Mouse (Mus musculus) frontal cortex, adult 2 months (tissue): Measurements from ENCODE around the gene C9orf72. TPM values are rescaled to one million over a fixed set of nuclear protein-coding genes. Genes with fewer than 3 reads are reported as not detected.
"Not testable (repeated sequence)": the region's sequence is repeated elsewhere in the genome, so short reads cannot be mapped to it uniquely, and the experiment has no call there.

Experiments
- DNase-seq, 2 experiments: peaks; one replicate each; pipeline ENCODE4 v3.0.0; 2022; ENCODE audit warnings: low spot score in 1 of 2; ENCODE audit errors: extremely low spot score in 1 of 2
- polyA plus RNA-seq: library from polyadenylated mRNA; depleted of rRNA; stranded (reverse); fragments of >200 nt; gene quantifications from 2 replicates; pipeline ENCODE4 v1.2.3, GENCODE M21; 2012; rRNA removed

C9orf72 gene
- 21.1 and 22.5 TPM in 2 replicates for polyA plus RNA-seq

DNA sequence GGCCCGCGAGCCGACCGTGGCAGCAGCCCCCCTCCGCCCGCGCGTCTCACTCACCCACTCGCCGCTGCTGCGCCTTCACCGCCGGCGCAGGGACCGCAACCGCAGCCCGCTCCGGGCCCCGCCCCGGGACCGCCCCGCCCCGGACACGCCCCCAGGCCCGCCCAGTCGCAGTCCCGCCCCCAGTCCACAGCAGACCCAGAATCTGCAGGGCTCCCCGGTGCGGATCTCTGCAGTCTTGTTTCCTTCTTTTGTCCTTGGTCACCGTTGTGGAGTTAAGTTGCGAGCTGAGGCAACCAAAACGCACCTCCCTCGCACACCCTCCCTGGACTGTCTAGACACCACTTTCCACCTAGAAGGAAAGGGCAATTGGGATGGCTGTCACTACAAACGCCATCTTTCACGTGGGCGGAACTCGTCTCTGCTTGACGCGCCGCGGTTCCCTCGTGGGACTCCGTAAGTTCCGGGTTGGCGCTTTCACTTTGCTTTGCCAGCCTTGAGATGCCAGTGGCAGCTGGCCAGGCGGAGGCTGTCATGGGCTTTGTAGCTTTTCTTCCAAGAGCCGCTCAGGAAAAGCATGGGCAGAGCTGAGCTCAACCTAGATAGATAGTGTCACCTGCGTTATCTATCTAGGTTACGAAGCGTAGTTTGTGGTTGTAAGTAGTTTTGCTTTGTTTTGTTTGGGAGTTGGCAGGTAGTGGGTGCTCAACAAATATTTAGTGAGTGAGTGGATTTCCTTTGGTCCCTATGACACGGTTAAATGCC, at the start of gene C9orf72:
Gene C9orf72, minus strand, starts transcription at position 442 of the 762 bp plus-strand sequence.
- peak; percentile 94 to 98 for DNase-seq

DNA sequence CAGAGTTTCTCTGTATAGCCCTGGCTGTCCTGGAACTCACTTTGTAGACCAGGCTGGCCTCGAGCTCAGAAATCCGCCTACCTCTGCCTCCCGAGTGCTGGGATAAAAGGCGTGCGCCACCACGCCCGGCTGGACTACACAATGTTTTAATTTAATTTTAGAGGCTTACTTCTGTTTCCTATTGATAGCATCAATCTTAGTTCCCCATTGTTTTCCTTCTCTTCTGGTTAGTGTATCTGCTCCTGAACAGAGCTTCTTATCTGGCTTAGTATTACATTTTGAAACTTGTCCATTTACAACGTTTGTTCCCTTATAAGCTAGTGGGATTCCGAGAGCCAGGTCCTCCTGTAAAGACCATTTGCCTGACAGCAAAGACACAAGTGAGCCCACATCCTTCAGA, 33.0 kb upstream of the C9orf72 start:
- DNase-seq = no peak

DNA sequence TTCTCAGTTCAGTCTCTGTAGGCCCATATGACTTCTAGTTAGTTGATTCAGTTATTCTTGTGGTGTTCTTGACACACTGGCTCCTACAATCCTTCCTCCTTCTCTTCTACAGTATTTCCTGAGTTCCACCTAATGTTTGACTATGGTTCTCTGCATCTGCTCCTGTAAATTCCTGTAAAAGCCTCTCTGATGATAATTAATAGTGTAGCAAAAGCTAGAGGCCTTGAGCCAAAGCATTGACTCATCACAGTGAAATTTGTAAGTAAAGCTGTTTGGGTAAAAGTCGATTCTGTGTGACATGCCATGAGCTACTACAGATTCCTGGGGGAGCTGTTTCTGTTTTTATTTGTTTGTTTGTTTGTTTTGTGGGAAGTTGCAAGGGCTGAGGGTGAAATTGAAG, 18.0 kb upstream of the C9orf72 start:
- DNase-seq = no peak

DNA sequence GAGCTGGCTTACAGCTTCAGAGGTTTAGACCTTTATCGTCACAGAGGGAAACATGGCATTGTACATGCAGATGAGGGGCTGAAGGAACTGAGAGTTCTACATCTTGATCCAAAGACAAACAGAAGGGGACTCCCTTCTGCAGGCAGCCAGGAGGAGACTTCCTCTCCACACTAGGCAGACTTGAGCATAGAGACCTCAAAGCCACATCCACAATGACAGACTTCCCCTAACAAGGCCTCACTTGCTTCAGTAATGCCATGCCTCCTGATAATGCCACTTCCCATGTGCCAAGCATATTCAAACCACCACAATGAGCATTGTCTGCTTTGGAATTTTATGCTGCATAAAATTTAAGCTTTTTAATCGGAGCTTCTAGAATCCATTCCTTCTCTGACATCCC, 15.8 kb upstream of the C9orf72 start:
- no peak for DNase-seq

DNA sequence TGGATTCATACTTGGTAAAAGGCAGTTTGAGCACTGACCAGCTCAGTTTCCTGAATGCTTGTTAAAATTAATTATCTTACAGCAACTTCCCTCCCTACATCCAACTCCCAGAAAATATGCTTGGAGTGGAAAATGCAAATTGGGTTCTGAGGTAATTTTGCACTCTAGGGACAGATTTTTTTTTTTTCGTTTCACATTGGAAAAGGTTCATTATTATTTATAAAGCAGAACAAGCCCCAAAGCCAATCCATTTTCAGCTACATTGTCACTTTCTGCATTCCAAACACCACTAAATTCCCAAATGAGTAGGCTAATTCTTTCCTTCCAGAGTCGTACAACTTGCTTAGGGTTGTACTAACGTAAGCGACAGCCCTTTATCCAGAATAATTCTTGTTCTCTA, 12.7 kb upstream of the C9orf72 start:
- DNase-seq = no peak

DNA sequence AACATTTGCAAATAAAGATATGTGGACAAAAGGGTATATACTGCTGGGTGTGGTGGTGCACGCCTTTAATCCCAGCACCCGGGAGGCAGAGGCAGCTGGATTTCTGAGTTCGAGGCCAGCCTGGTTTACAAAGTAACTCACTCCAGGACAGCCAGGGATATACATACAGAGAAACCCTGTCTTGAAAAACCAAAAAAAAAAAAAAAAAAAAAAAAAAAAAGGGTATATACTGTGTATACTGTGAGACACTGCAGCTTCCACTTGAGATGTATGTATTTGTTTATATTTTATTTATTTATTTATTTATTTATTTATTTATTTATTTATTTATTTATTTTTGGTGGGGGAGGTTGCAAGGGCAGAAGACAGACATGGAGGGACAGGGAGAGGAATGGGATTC, 12.3 kb upstream of the C9orf72 start:
- not testable (repeated sequence) for DNase-seq

DNA sequence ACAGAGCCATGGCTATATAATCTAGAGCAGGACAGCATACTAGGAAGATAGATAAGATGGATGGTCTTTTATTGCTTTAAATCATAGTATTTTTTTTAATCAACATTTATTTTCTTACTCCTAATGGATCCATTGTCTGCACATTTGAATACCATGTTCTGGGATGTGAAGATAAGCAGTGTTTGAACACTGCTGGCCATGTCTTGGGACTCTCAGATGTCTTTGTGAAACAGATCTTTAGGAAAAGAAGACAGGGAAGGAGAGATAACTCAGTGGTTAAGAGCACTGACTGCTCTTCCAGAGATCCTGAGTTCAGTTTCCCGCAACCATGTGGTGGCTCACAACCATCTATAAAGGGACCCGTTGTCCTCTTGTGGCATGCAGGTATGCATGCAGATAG, 10.3 kb upstream of the C9orf72 start:
- DNase-seq = no peak

DNA sequence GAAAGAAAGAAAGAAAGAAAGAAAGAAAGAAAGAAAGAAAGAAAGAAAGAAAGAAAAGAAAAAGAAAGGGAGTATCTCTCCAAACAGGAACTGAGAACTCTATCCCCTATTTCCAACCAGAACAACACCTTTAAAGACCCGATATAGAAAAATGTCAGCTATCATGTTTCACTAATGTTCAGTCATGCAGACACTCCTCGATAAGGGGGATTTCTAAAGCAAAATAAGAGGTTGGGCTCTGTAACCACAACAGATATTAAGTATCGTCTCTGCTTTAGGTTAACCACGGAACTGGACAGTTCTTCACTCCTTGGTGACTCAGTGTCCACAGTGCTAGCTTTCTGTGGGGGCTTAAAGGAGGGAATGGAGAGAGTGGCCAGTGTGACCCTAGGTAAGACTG, 2.3 kb upstream of the C9orf72 start:
- DNase-seq = no peak

DNA sequence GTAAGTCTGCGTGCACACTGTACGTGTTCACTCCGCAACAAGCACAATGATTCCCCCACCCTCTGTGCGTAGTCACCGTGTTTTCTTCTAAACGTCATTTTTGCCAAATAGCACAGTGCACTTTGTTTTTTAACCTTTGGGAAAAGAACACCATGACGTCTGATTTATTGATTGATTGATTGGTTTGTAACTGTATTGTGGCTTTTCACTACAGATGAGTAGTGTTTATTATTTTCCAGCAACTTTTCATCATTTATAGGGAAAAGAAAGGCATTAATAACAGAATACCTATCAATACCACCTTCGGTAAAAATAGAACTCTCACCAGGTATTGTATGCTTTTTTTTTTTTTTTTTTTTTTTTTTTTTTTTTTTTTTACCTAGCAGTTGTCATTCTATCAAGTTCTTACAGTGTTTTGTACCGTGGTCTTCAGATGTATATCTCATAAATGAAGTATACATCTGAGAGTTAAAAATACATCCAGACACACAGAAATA, 569 bp upstream of the C9orf72 start:
- no peak for DNase-seq

DNA sequence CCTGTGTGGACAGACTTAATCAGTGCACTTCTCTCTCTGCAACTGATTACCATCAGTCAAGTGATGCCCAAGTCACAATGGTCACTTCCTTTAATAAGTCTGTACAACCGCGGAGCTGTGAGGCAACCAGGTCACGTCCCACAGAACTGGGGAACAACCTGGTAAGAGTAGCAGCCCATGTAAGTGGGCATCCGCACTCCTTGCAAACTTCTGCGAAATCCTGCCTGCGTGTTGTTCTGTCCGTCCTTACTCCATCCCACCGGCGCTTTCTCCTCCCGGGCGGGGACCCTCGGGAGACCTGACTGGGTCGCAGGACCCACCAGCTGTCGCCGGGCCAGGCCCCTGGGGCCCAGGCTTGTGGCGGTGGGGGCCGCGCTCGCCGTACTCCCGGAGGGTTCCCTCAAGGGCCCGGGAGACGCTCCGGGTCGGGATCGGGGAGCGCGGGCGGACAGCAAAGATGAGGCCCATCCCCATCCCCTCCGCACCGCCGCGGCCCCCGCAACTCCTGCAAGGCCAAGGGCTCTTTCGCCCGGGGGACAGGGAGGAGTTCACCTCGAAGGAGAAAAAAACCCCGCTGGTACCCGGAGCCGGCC, 738 bp downstream of the C9orf72 start:
- DNase-seq = peak; percentile 12 to 16

DNA sequence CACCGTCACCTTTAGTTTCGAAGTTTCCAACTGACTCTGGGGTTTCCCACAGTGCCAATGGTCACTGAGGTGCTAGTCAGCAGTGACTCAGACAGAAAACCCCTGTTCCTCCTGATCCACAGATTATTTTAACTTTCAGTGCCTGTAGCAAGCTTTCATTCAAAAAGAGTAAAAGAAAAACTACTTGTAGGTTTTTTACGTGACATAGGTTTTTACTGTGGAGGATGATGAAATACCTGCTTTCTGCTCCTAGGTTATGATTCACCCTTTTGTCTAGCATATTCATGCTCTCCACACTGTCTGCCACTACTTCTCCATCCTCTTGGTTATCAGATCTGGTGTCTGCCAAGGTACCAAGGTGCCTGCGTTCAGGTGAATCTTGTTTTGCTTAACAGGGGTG, 1.9 kb downstream of the C9orf72 start:
- DNase-seq = no peak

DNA sequence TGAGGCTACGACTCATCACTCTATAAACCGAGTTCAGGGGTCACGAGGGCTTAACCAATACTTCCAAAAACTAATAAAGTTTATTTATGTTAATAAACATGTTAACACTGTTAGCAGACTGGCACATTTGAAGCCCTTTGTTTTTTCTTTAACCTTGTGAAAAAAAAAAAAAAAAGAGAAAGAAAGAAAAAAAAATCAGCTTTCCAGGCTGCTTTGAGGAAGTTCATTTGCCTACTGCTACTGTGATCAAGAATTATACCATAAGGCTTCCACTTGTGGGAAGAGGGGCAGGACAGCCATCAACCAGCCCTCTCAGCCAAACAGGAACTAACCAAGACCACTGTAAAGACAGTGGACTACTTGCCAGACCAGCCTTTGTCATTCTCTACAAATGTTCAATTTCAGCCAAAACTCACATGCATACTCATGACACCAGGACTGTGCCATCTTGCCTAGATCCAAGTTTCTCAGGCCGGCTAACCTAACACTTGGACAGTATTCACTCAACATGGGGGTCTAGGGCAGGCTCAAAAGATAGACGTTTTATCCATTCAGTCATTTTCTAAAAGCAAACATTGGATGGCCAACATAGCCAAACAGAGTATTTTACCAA, 2.5 kb downstream of the C9orf72 start:
- no peak for DNase-seq

DNA sequence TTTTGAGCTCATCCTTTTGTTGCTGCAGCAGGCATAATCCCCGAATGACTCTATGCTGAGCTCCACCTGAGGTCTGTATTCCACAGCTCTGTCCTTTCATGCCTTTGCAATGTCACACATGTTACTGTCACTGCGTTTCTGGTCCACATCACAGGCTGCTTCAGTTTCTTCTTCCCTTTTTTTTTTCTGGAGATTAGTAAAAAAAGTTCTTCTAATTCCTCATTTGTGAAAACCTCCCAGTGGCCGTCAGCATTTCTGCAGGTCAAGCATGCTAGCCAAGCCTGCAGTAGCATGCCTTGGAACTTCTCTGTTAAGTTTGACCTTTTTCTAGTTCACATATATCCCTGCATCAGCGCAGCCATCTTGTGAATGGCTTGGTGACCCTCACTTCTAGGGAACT, 4.1 kb downstream of the C9orf72 start:
- DNase-seq = no peak

DNA sequence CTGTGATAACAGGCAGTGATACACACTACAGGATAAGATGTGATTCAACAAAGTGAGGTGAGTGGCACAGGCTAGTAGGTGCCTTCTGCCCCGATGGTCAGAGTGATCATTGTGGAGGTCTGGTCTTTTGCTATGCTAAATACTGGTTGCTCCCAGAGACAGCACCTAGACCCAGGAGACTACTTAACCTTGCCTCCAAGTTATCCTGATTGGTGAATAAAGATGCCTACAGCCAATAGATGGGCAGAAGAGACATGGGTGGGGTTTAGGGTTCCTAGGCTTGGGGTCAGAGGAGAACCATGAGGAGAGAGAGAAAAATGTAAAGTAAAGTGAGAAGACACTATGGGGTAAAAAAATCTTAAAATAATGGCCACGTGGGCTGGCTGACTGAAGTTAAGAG, 4.8 kb downstream of the C9orf72 start:
- DNase-seq = no peak

DNA sequence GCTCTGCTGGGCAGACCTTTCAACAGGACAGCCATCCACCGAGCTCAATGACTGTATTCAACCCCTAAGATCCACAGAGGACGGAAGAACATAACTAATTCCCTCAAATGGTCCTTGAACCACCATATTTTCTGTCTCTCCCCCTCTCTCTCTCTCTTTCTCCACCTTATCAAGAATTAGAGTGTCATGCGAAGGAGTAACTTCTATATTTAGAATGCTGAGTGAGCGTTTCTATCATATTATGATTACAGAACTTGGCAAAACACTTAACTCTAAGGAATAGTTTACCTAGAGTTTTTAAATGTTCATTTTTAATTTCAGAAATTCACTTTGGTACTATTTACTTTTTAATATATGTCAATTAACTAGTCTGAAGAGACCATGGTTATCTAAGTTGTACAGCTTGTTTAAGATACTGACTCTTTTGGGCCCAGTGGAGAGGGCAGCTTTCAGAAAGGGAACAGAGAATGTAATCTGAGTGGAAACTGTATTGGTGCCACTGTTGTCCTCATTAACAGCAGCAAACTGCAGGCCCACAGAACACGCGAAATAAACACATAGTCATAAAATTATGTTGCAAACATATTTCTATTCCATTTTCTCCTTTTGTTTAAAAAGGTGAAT, 5.8 kb downstream of the C9orf72 start:
- DNase-seq = no peak

DNA sequence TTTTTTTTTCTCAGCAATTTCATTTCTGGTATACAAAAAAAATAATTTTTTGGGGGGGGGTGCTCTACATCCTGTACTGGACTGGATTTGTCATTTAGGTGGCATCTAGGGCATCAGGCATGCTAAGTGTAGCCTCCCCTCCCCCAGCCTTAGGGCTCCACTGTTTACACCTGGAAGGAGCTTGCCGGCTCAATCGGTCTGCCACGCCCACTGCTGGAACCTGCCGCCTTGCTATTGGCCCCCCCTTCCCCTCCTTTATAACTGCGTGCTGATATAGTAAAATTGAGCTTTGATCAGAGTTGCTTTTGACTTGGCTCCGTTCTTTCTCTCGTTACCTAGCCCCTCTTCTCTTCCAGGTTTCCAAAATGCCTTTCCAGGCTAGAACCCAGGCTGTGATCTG, 21.3 kb downstream of the C9orf72 start:
- DNase-seq = no peak

DNA sequence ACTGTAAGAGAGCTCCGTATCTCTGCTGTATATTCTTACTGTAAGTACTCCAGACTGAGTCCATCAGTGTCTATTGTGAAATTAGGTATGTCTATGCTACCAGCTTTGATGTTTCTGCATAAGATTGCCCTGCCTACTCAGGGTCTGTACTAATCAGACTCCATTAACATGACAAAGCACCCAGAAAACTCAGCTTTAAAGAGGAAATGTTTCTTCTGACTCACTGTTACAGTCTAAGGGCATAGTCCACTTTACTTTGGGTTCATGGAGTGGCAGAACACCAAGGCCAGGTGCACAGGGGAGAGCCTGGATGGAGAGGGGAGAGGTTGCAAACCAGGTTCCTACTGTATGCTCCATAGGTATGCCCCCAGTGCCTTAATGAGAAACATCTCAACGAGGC, 22.3 kb downstream of the C9orf72 start:
- no peak for DNase-seq

DNA sequence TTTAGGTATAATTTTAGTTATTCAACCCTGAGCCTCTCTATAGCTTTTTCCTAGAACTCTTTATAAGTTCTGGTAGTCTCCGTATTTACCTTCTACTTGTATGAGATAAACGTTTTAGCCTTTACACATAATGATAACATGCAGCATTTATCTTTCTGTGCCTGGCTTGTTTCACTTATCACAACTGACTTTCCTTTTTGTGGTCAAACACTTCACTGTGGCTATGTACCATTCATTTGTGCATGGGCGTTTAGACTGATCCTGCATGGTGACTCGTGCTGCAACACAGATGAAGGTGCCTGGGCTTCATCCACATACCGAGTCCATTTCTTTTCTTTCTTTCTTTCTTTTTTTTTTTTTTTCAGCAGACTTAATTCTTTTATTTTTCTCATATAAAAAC, 24.3 kb downstream of the C9orf72 start:
- no peak for DNase-seq

DNA sequence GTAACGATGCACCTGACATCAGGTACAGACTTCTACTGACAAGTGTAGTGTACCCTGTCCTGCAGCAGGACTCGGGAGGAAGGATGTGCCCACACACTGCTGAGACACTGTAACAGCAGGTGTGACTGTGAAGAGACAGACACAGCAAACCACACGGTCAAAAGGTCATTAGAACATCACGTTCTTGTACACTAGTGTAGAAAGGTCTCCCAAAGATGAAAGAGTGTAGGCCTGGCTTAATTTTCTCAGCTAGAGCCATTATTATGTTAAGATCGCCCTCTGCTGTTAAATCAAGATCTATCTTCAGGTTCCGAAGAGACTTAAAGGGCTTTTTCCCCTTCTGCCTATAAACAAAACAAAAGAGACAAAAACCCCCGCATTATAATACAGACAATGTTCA, 33.2 kb downstream of the C9orf72 start:
- peak in 1 of 2 experiments; percentile 62 for DNase-seq

DNA sequence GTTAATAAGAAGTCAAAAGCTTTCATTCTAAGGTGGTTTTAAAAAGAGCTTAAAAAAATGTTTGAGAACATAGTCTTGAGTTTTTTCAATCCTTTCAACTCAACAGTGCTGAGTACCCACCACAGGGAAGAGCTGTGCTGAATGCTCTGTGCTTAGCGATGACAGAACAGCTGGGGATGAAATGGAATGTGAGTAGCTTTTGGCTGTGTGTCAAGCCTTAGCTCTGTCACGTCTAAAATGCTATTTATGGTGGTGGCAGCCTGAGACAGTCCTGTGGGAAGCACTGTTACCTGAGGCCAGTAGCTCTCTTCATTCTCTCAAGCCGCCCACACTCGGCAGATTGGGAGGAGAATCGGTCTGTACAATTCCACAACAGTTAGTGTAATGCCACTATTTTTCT, 36.2 kb downstream of the C9orf72 start:
- peak; percentile 9 to 42 for DNase-seq

DNA sequence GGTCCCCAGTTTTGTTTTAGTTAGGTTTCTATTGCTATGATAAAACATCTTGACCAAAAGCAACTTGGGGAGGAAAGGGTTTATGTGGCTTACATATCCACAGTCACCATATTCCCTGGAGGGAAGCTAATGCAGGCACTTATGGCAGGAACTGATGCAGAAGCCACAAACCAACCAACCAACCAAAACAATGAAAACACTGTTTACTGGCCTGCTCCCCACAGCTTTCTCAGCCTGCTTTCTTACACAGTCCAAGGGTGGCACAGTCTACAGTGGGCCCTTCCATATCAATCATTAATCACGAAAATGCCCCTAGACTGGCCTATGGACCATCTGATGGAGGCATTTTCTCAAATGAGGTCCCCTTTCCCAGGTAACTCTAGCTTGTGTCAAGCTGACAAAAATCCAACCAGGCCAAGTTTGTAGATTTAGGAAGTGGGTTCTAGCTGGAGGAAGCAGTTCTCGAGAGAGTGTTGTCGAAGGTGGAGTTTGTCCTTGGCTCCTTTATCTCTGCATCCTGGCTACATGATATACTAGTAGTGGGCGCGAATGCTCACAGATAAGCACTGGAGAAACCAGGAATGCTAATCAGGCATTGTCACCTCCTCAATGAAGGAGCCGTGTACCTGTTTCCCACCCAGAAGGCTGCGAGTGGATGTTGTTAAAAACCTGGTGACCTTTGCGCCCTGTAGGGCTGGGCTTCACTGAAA, 38.2 kb downstream of the C9orf72 start:
- no peak for DNase-seq
